Mouse (Mus musculus): Measurements from ENCODE around the gene Slc25a39. TPM values are rescaled to one million over a fixed set of nuclear protein-coding genes. Genes with fewer than 3 reads are reported as not detected.
"Not testable (repeated sequence)": the region's sequence is repeated elsewhere in the genome, so short reads cannot be mapped to it uniquely, and the experiment has no call there.

Slc25a39 gene
- polyA plus RNA-seq, 1 experiment from 2014 or later, result 360 TPM

GRCm38 (mm10) chr11:102374108-102374725 is 33.5 kb downstream of the Slc25a39 start:
- Histone ChIP-seq H3K27me3 (ENCODE audit: insufficient read depth, low read length) (0 out of 2 replicates have a peak, but pooled peaks cover 4% of the 10 kb centered on the region), H3K9ac (replicated peaks; ENCODE audit: low read length) (no peak overlapping the region), H3K9me3 (ENCODE audit: low read length) (peaks cover 4% of the 10 kb centered on the region; the same call in 1 of the 2 replicates), H3K4me1 (ENCODE audit: insufficient read depth, low read length) (peaks cover 22% of the 10 kb centered on the region), H3K4me3 (ENCODE audit: low read length) (no peak overlapping the region), H3K4me2 (replicated peaks; ENCODE audit: low read depth, low read length) (no peak overlapping the region), H3K36me3 (ENCODE audit: insufficient read depth, low read length) (no peaks in the 10 kb centered on the region), H3K27ac (ENCODE audit: low read length) (no peak overlapping the region)
- 85% methylated on average over 7 of the region's 7 CpGs for WGBS
- ATAC-seq (ENCODE audit: low FRiP score, low TSS enrichment), result no peak

GRCm38 (mm10) chr11:102373646-102374045 is 34.1 kb downstream of the Slc25a39 start:
- H3K9me3 ChIP-seq (ENCODE audit: low read length), result no peaks in the 10 kb centered on the region
- 33% methylated on average over 2 of the region's 2 CpGs for WGBS

DNA sequence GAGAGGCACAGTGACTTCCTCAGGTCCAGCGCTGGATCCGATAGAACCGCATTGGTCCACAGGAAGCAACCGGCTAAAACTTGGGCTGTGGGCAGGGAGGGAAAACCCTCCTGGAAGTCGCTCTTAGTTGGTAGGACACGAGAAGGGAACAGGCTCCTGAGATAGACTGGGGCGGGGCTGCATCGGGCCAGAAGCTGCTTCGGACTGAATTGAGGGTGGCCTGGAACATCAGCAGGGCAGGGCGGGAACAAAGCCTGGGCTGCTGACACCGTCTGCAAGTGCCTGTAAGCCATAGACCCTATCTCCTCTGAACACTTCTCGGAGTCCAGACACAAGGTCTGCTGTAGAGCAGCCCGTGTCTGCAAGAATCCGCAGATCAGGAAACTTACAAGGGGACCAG is 34.8 kb downstream of the Slc25a39 start:
- 44% methylated on average over 14 of the region's 14 CpGs for WGBS
- no peak for ATAC-seq (ENCODE audit: low FRiP score, low TSS enrichment)
- no peak overlapping the region for H3K4me3 ChIP-seq (ENCODE audit: low read length)

More at GRCm38 (mm10) chr11:102373646-102374045, 34.1 kb downstream of the Slc25a39 start:
- Histone ChIP-seq H3K27ac (ENCODE audit: low read length) (no peak overlapping the region), H3K9ac (replicated peaks; ENCODE audit: low read length) (no peak overlapping the region), H3K27me3 (ENCODE audit: insufficient read depth, low read length) (0 out of 2 replicates have a peak, but pooled peaks cover 4% of the 10 kb centered on the region), H3K4me2 (replicated peaks; ENCODE audit: low read depth, low read length) (no peak overlapping the region), H3K4me1 (ENCODE audit: insufficient read depth, low read length) (peaks cover 25% of the 10 kb centered on the region), H3K4me3 (ENCODE audit: low read length) (no peak overlapping the region), H3K36me3 (ENCODE audit: insufficient read depth, low read length) (no peaks in the 10 kb centered on the region)
- no peak for ATAC-seq (ENCODE audit: low FRiP score, low TSS enrichment)

GRCm38 (mm10) chr11:102371926-102372685 is 35.6 kb downstream of the Slc25a39 start:
- H3K9me3 ChIP-seq (ENCODE audit: low read length), result no peaks in the 10 kb centered on the region
- no peak overlapping the region for H3K27ac ChIP-seq (ENCODE audit: low read length)
- ATAC-seq (ENCODE audit: low FRiP score, low TSS enrichment), result no peak
- no peak overlapping the region for H3K9ac ChIP-seq (replicated peaks; ENCODE audit: low read length)
- H3K36me3 ChIP-seq (ENCODE audit: insufficient read depth, low read length), result no peaks in the 10 kb centered on the region
- 0 out of 2 replicates have a peak, but pooled peaks cover 4% of the 10 kb centered on the region for H3K27me3 ChIP-seq (ENCODE audit: insufficient read depth, low read length)
- no peak overlapping the region for H3K4me2 ChIP-seq (replicated peaks; ENCODE audit: low read depth, low read length)
- no peak overlapping the region for H3K4me3 ChIP-seq (ENCODE audit: low read length)
- peaks cover 25% of the 10 kb centered on the region for H3K4me1 ChIP-seq (ENCODE audit: insufficient read depth, low read length)
- 81% methylated on average over 12 of the region's 12 CpGs for WGBS

More for the DNA sequence above, 34.8 kb downstream of the Slc25a39 start:
- no peak overlapping the region for H3K9ac ChIP-seq (replicated peaks; ENCODE audit: low read length)
- H3K4me1 ChIP-seq (ENCODE audit: insufficient read depth, low read length), result peaks cover 25% of the 10 kb centered on the region
- no peak overlapping the region for H3K4me2 ChIP-seq (replicated peaks; ENCODE audit: low read depth, low read length)
- H3K27me3 ChIP-seq (ENCODE audit: insufficient read depth, low read length), result 0 out of 2 replicates have a peak, but pooled peaks cover 4% of the 10 kb centered on the region
- no peaks in the 10 kb centered on the region for H3K36me3 ChIP-seq (ENCODE audit: insufficient read depth, low read length)
- no peaks in the 10 kb centered on the region for H3K9me3 ChIP-seq (ENCODE audit: low read length)
- no peak overlapping the region for H3K27ac ChIP-seq (ENCODE audit: low read length)

- H3K36me3 ChIP-seq (ENCODE audit: insufficient read depth, low read length), result no peaks in the 10 kb centered on the region
- 45% methylated on average over 7 of the region's 7 CpGs for WGBS
- ATAC-seq (ENCODE audit: low FRiP score, low TSS enrichment), result no peak
Observed at GRCm38 (mm10) chr11:102370285-102370684, 37.5 kb downstream of the Slc25a39 start.

GRCm38 (mm10) chr11:102369263-102369662 is 38.5 kb downstream of the Slc25a39 start:
- ATAC-seq (ENCODE audit: low FRiP score, low TSS enrichment), result no peak
- H3K27ac ChIP-seq (ENCODE audit: low read length), result no peak overlapping the region
- 41% methylated on average over 4 of the region's 4 CpGs for WGBS
- H3K27me3 ChIP-seq (ENCODE audit: insufficient read depth, low read length), result 0 out of 2 replicates have a peak, but pooled peaks cover 4% of the 10 kb centered on the region
- no peak overlapping the region for H3K9ac ChIP-seq (replicated peaks; ENCODE audit: low read length)
- H3K36me3 ChIP-seq (ENCODE audit: insufficient read depth, low read length), result no peaks in the 10 kb centered on the region
- no peak overlapping the region for H3K4me2 ChIP-seq (replicated peaks; ENCODE audit: low read depth, low read length)
- 0 out of 2 replicates have a peak, but pooled peaks cover 8% of the 10 kb centered on the region for H3K4me1 ChIP-seq (ENCODE audit: insufficient read depth, low read length)
- no peaks in the 10 kb centered on the region for H3K9me3 ChIP-seq (ENCODE audit: low read length)
- no peak overlapping the region for H3K4me3 ChIP-seq (ENCODE audit: low read length)

More at GRCm38 (mm10) chr11:102370285-102370684, 37.5 kb downstream of the Slc25a39 start:
- H3K9me3 ChIP-seq (ENCODE audit: low read length), result no peaks in the 10 kb centered on the region
- H3K27me3 ChIP-seq (ENCODE audit: insufficient read depth, low read length), result 0 out of 2 replicates have a peak, but pooled peaks cover 4% of the 10 kb centered on the region
- H3K4me3 ChIP-seq (ENCODE audit: low read length), result no peak overlapping the region
- H3K9ac ChIP-seq (replicated peaks; ENCODE audit: low read length), result no peak overlapping the region
- H3K4me1 ChIP-seq (ENCODE audit: insufficient read depth, low read length), result peaks cover 11% of the 10 kb centered on the region
- no peak overlapping the region for H3K4me2 ChIP-seq (replicated peaks; ENCODE audit: low read depth, low read length)
- no peak overlapping the region for H3K27ac ChIP-seq (ENCODE audit: low read length)

- Histone ChIP-seq H3K9ac (replicated peaks; ENCODE audit: low read length) (no peak overlapping the region), H3K27me3 (ENCODE audit: insufficient read depth, low read length) (0 out of 2 replicates have a peak, but pooled peaks cover under 1% of the 10 kb centered on the region), H3K4me1 (ENCODE audit: insufficient read depth, low read length) (0 out of 2 replicates have a peak, but pooled peaks cover 8% of the 10 kb centered on the region), H3K4me2 (replicated peaks; ENCODE audit: low read depth, low read length) (no peak overlapping the region), H3K27ac (ENCODE audit: low read length) (no peak overlapping the region), H3K4me3 (ENCODE audit: low read length) (no peak overlapping the region), H3K9me3 (ENCODE audit: low read length) (no peaks in the 10 kb centered on the region), H3K36me3 (ENCODE audit: insufficient read depth, low read length) (no peaks in the 10 kb centered on the region)
- no peak for ATAC-seq (ENCODE audit: low FRiP score, low TSS enrichment)
- WGBS, result 80% methylated on average over 5 of the region's 5 CpGs
Observed at GRCm38 (mm10) chr11:102368347-102368746, 39.4 kb downstream of the Slc25a39 start.

- Histone ChIP-seq H3K9ac (replicated peaks; ENCODE audit: low read length) (no peak overlapping the region), H3K27me3 (ENCODE audit: insufficient read depth, low read length) (no peaks in the 10 kb centered on the region), H3K36me3 (ENCODE audit: insufficient read depth, low read length) (no peaks in the 10 kb centered on the region), H3K4me1 (ENCODE audit: insufficient read depth, low read length) (0 out of 2 replicates have a peak, but pooled peaks cover 8% of the 10 kb centered on the region), H3K4me2 (replicated peaks; ENCODE audit: low read depth, low read length) (no peak overlapping the region), H3K9me3 (ENCODE audit: low read length) (no peaks in the 10 kb centered on the region), H3K4me3 (ENCODE audit: low read length) (no peak overlapping the region), H3K27ac (ENCODE audit: low read length) (no peak overlapping the region)
- 71% methylated on average over 9 of the region's 9 CpGs for WGBS
- no peak for ATAC-seq (ENCODE audit: low FRiP score, low TSS enrichment)
Observed at GRCm38 (mm10) chr11:102367504-102368280, 40.1 kb downstream of the Slc25a39 start.

DNA sequence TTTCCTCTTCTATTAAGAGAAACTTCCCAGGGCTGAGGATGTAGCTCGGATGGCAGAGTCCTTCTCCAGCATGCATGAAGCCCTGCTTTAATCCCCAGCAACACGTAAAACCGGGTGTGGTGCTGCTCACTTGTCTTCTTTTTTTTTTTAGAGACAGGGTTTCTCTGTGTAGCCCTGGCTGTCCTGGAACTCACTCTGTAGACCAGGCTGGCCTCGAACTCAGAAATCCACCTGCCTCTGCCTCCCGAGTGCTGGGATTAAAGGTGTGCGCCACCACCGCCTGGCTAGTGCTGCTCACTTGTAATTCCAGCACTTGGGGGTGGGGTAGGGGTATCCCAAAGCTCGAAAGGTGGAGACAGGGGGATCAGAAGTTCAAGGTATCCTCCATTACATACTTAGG is 41.6 kb downstream of the Slc25a39 start, which contains the start of gene Slc4a1:
Slc4a1 (minus strand) TSS at position 101 of the 400 bp plus-strand sequence.
- not testable (repeated sequence) for H3K9ac ChIP-seq (replicated peaks; ENCODE audit: low read length); ATAC-seq (ENCODE audit: low FRiP score, low TSS enrichment); H3K27me3 ChIP-seq (ENCODE audit: insufficient read depth, low read length); H3K36me3 ChIP-seq (ENCODE audit: insufficient read depth, low read length); H3K4me1 ChIP-seq (ENCODE audit: insufficient read depth, low read length); H3K9me3 ChIP-seq (ENCODE audit: low read length); H3K27ac ChIP-seq (ENCODE audit: low read length); H3K4me3 ChIP-seq (ENCODE audit: low read length); H3K4me2 ChIP-seq (replicated peaks; ENCODE audit: low read depth, low read length)
- 79% methylated on average over 7 of the region's 8 CpGs for whole genome bisulfite sequencing
